Mouse (Mus musculus) gastrocnemius, postnatal 4 days (tissue): ENCODE measurements around the gene Zfyve28. TPM values are rescaled to one million over a fixed set of nuclear protein-coding genes. Genes with fewer than 3 reads are reported as not detected.

Experiments used
- DNase-seq, 2 experiments: peaks; one replicate each; pipeline ENCODE4 v3.0.0; 2021 to 2022; ENCODE audit warnings: low spot score in 2 of 2, mixed read lengths in 2 of 2
- total RNA-seq, 2 experiments: library from RNA; stranded (reverse); gene quantifications; 2 replicates each; pipeline ENCODE4 v1.2.3; 2021

Zfyve28 gene
- total RNA-seq, 2 experiments from 2014 or later = 2.8 to 2.9 TPM

DNA sequence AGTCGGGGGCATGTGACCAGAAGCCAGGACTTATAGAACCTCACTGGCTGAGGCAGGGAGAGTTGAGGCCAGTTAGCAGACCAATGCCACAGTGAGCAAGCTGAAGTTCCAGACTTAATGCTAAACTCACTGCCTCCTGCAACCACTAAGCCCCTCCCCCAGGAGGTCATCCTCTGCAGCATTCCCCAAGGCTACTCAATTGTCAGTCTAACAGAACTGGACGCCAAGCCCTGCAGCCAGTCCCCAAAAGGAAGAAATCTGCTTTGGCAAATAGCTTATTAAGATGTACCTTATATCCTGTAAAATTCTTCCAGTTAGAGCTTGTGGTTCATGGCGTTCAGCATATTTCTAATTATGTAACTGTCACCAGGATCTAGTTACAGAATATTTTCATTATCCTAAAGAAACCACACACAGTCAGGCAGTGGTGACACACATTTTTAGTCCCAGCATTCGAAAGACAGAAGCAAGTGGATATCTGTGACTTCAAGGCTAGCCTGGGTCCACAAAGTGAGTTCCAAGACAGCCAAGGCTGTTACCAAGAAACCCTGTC, 35.2 kb downstream of the Zfyve28 start:
- no peak for DNase-seq

DNA sequence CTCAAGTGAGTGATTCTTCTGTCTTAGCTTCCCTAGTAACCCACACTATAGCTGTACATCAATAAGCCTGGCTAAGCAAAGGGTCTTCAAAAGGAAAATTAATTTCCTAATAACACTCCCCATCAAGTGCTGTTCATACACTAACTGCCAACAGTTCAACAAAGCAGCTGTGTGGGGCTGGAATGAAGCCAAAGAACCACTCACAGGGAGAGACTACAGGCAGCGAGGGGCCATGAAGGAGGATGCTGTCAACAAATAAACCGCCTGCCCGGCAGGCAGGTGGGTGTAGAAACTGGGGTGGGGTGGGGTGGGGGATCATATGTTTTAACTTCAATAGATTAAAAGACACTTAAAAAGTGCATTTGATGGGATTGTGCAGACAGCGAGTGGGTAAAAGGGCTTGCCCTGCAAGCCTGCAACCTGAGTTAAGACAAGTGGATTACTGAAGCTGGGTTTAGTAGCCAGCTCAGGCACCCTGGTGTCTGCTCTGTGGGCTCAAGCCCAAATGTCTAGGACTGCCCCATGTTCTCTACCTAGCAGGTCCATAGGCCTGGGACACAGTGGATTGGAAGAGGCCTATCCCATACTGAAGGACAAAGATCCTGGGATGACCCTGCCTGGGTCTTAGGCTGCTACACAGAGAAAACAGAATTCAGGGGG, 35.8 kb downstream of the Zfyve28 start:
- peak in 1 of 2 experiments; percentile 61 for DNase-seq

DNA sequence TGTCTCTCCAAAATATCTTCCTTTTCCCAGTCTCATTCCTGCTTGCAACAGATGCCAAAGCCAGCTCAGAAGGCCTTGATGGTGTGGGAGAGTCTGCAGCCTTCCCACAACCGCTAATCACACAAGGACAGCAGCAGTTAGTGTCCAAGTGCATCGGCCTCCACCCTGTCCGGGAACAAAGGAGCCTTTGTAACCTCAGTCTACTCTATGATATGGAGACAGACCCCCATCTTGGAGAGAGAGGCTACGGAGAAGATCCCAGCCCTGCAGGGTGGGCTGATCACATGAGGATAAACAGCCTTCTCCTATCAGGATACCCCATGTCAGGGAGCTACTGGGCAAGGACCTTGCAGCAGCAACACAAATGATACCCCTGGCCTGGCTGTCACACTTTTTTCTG, 36.5 kb downstream of the Zfyve28 start:
- no peak for DNase-seq

DNA sequence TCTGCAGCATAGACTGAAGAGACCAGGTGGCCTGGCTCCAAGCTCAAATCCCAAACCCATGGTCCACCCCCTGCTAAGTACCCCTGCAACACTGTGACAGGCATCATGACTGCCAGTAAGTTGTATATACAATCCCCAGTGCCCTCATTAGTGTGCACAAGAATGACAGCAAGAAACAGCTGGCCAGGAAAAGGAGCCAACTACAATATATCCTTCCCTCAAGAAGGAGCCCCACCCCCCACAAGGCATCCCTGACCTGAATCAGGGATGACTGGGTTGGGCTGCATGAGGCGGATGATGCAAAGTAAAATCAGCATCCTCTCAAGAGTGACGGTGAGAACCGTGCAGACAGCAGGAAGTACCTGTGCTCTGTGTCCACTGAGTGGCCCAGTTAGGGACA, 38.2 kb downstream of the Zfyve28 start:
- no peak for DNase-seq

- DNase-seq = no peak
Measured at GRCm38 (mm10) chr5:34249132-34249531, 39.1 kb downstream of the Zfyve28 start.

DNA sequence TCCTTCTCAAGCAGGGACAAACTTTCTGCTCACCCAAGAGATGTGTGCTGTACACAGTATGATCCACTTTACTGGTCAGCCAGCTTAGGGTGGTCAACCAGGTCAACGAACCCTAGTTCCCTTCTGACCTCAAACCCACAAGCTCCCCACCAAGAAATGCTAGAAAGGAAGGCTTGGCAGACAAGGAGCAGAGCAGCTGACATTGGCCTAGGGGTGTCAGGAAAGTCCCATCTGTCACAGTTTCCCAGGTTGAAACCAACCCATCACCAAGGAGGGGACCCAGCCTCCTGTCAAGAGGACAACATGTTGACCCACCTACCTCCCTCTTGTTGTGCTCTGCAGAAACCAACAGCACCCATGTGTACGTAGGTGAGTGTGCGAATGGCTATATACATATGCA, 41.8 kb downstream of the Zfyve28 start:
- no peak for DNase-seq

GRCm38 (mm10) chr5:34243062-34243461, 45.2 kb downstream of the Zfyve28 start:
- DNase-seq = no peak

DNA sequence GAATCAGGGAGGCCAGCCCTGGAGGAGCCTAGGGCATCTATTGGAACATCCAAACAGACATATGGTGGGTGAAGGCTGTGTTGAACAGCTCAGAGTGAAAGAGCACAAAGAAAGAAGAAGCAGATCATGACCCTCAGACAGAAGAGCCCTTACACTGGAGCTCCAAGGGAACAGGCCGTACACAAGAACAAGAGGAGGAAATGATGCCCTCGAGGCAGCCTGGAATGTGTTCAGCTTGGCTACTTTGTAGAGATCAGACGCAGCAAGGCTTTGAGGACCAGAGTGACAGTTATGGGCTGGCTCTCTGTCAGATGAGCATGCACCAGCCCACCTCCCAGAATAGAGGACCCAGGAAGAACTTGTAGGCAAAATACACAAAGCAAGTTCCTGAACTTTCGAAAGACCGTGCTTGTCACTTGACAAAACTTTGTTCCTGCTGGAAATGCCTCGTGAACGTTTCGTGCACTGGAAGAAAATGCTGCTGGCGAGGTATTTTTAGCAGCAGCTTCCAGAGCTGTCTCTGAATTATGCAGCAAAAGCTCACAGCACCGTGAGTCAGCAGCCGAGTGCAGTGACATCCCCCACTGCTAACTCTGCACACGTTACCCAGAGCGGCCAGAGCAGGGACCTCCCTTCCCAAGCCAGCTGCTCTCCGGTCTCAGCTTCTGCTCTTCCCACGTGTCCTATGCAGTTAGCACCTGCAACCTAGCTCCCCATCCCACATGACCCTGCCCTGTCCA, 45.9 kb downstream of the Zfyve28 start:
- peak in 1 of 2 experiments; percentile 40 for DNase-seq

DNA sequence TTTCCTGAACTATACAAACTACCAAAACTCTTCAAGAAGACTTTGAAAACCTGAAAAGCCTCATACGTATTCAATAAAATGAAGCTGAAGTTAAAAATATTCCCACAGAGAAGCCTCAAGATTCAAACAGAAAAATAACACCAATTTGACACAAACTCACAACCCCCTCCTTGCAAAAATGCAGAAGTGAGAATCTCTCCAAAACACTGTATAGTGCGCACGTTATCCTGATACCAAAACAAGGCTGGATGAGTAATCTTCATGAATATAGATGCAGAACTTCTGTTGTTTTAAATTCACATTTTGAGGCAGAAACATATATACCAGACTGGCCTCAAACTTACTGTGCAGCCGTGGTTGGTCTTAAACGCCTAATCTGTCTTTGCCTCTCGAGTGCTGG, 49.8 kb downstream of the Zfyve28 start:
- no peak for DNase-seq

DNA sequence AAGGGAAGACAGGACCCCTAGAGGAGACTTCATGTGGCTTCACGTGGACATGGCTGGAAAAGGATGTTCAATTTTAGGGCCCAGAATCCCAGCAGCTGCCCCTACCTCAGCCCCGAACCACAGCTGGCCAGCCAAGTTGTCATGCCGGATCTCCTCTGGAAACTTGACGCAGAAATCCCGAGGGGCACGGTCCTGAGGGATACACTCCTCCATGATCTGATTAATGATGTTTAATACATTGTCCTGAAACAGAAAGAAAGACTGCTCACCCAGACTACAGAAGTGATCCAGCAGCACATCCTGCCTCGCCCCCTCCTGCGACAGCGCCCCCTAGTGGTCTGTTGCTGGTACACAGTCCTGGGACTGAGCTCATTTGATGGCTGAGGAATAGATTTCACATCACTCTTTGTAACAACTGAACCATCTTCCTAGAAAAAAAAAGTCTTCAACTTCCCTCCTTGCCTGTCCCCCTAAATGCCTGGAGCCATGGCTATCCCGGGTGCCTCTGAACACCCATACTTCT, 52.3 kb downstream of the Zfyve28 start:
- DNase-seq = peak in 1 of 2 experiments; percentile 46

DNA sequence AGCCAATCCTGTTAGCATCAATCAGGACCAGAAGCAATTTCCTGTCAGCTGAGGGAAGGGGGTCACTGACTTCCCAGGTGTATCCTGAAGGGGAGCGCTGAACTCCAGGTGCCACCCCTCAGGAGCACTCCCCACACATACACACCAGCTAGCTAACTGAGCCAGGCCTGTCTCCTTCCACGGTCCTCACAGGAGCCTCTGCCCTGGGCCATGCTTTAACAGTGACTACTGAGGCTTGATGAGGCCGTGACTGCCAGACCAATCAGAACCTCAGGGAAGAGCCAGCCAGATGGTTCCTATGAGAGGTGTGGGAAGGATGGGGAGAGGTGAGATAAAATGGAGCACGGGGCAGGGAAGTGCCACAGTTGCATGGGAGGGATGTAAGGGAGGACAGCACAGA, 53.2 kb downstream of the Zfyve28 start:
- no peak for DNase-seq

GRCm38 (mm10) chr5:34233221-34233515, 55.1 kb downstream of the Zfyve28 start:
- no peak for DNase-seq

GRCm38 (mm10) chr5:34232481-34233220, 55.6 kb downstream of the Zfyve28 start:
- DNase-seq = no peak

DNA sequence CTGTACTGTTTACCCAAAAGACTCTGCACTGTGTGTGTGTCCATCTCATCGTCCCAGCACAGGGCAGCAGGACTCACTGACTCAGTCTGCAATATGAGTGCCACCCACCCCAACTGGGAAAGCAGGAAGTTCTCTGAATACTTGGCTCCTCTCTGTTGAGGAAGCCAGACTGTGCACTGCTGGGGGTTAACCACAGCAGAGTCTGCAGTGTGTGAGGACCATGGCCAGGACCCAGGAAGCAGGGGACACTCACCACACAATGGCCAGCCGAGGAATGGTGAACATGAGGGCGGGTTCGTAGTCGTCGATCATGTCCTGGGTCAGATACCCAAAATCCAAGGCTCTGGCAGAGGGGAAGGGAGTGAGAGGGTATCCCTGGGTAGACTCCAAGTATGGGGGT, 56.3 kb downstream of the Zfyve28 start:
- DNase-seq = no peak

DNA sequence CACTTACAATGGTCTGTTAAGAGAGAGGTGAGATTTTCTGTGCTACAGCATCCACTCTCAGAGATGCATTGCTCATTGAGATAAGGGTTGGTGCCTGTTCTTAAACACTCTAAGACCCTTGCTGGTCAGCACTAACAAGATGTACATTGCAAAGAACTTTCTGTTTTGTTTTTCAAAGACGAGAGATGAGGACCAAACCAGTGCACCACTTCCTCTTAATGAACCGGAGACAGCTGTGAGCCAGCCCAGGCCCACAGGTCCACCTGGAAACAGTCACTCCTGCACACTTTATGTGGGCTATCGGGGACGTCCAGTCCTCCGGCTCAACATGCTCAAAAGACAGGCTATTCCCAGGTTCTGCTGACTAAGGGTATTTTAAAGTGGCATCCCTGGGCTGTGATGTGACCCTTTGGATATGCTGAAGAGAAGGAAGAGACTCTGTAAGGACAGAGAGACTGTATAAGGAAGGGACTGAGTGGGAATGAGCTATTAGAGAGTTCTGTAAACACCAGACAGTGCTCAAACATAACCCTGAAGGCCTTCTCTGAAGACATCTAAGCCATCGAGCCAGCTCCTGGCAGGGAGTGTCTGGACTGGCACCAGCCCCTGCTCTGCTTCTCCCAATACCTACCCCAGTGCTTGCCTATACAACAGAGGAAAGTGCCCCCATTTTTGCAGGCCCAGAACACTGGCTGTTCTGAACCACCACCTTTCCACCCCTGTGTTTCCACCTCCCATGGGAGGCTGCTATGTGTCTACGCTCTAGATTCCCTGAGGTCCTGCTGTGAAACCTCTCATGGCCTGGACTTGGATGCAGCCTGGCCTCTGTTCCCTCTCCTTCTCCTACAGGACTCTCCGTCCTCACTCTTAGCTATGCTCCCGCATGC, 57.4 kb downstream of the Zfyve28 start:
- DNase-seq = no peak

DNA sequence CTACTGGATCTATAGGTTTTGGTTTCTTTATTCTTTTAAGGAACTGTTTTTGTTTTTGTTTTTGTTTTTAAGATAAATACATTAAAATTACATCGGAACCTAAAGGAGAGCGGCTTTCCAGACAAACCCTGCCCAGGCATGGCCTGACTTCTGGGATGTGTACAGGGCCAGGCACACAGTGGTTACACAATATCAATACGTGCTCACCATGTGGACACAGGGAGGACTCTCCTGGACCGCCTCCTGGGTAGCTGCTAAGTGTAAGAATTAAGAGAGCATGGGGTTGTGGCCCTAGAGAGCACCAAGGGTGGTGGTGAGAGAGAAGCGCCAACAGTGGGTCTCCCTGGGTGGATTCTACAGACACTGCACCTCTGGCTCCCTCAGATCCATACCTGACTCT, 58.7 kb downstream of the Zfyve28 start:
- no peak for DNase-seq

- DNase-seq = no peak
Measured at GRCm38 (mm10) chr5:34225516-34225915, 62.7 kb downstream of the Zfyve28 start.

- DNase-seq = no peak
Measured at GRCm38 (mm10) chr5:34224515-34224914, 63.7 kb downstream of the Zfyve28 start.

DNA sequence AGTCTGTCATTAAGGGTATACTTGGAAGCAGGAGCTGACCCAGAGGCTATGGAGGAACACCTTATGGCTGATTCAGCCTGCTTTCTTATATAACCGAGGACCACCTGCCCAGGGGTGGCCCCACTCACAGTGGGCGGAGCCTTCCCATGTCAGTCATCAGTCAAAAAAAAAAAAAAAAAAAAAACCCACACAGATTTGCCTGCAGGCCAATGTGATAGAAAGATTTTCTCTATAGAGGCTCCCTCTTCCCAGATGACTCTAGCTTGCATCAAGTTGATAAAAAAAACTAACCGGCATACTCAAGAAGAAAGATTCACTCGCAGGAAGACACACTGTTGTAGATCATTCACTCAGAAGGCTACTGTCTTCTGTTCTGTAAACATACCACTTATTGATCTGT, 68.2 kb downstream of the Zfyve28 start:
- no peak for DNase-seq

DNA sequence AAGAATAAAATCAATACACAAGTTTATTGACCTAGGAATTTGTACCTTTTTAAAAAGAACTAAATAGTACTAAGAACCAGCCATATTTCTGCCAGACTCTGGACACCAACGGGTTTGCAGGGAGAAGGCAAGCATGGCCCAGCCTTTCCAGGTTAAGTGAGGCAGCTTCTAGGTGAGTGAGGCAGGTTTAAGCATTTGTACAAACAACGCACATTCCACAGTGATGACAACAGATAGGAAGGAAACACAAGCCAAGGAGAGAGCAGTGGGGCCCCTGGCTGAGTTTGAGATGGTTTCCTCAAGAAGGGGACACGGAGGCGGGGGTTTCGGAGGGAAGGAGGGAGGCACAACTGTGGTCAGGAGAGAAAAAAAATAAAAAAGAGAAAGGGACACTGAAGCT, 69.6 kb downstream of the Zfyve28 start:
- DNase-seq = no peak

DNA sequence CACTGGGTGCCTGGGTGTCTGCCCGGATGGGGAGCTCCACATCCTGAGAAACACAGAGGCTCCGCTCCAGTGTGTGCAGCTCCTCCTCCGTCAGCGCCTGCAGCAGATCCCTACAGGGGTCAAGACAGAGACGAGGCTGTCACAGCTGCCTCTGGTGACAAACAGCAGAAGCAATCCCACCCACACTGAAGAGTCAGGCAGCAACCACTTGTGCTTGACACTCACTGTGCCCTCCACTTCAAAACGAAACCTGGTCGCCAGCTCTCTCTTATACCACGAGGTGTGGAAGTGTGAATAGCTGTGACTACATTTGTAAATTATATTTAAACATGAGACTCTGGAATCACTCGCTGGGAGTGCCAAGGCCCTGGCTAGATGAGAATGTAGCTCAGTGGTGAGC, 70.5 kb downstream of the Zfyve28 start:
- DNase-seq = no peak
